Mouse (Mus musculus): ENCODE results near the gene Cry2. TPM values are rescaled to one million over a fixed set of nuclear protein-coding genes. Genes with fewer than 3 reads are reported as not detected.
"Not testable (repeated sequence)": the region's sequence is repeated elsewhere in the genome, so short reads cannot be mapped to it uniquely, and the experiment has no call there.

Cry2 gene
- polyA plus RNA-seq, 1 experiment from 2014 or later = 53.4 TPM

DNA sequence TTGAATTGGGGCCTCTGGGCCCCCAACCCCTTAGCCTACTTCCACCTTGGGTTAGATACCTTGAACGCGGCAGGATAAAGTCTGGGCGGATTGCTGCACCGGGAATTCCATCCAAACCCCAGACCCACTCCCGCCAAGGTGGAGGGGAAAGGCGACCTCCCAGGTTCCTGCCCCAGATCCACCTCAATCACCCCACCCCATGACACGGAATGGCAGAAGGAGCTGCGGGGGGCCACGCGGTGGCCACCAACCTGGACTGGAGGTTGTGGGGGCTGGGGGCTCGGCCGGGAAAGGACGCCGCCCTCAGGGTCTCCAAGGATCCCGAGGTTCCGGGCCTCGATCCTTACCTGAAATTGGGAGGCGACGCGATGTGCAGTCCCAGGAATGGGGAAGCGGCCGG, 33.2 kb downstream of the Cry2 start:
- H3K27ac ChIP-seq (ENCODE audit: low read length) = peak overlapping the region; percentile 82
- peak; percentile 9 for ATAC-seq
- peak overlapping the region; percentile 98 for H3K9ac ChIP-seq (ENCODE audit: low read depth, low read length)
- H3K27me3 ChIP-seq (ENCODE audit: control insufficient read depth, insufficient read depth, low read depth, low read length) = no peaks in the 10 kb centered on the region
- H3K4me2 ChIP-seq (ENCODE audit: low read length) = peak overlapping the region; percentile 83
- H3K9me3 ChIP-seq (replicated peaks; ENCODE audit: control insufficient read depth, low read length, poor library complexity, severe bottlenecking) = no peaks in the 10 kb centered on the region
- peak overlapping the region; percentile 89 for H3K4me3 ChIP-seq (ENCODE audit: low read depth, low read length)
- H3K4me1 ChIP-seq (ENCODE audit: control insufficient read depth, insufficient read depth, low read length) = peaks cover 27% of the 10 kb centered on the region
- peaks cover 8% of the 10 kb centered on the region; the same call in 1 of the 2 replicates for H3K36me3 ChIP-seq (ENCODE audit: control insufficient read depth, insufficient read depth, low read length)
- WGBS = under 1% methylated on average over 22 of the region's 22 CpGs

DNA sequence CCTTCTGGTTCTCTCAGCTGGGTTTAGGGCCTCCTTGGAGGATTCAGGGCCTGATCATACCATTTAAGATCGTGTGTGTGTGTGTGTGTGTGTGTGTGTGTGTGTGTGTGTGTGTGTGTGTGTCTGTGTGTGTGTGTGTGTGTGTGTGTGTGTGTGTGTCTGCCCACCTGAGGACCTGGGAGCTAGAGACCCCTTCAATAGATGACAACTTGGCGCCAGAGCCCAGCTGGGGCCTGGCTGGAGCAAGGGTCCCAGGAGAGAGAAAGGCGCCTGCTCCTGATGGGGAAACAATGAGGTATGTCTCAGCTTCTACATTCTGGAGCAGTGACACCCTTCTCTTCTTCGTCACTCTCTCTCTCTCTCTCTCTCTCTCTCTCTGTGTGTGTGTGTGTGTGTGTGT, 34.0 kb downstream of the Cry2 start:
- Histone ChIP-seq H3K27ac (ENCODE audit: low read length) (peak overlapping the region; percentile 82), H3K4me3 (ENCODE audit: low read depth, low read length) (peak overlapping the region; percentile 89), H3K4me1 (ENCODE audit: control insufficient read depth, insufficient read depth, low read length) (peaks cover 27% of the 10 kb centered on the region), H3K4me2 (ENCODE audit: low read length) (peak overlapping the region; percentile 83), H3K9ac (ENCODE audit: low read depth, low read length) (peak overlapping the region; percentile 98)
- not testable (repeated sequence) for H3K27me3 ChIP-seq (ENCODE audit: control insufficient read depth, insufficient read depth, low read depth, low read length); H3K36me3 ChIP-seq (ENCODE audit: control insufficient read depth, insufficient read depth, low read length); H3K9me3 ChIP-seq (replicated peaks; ENCODE audit: control insufficient read depth, low read length, poor library complexity, severe bottlenecking); ATAC-seq
- 21% methylated on average over 3 of the region's 4 CpGs for WGBS

DNA sequence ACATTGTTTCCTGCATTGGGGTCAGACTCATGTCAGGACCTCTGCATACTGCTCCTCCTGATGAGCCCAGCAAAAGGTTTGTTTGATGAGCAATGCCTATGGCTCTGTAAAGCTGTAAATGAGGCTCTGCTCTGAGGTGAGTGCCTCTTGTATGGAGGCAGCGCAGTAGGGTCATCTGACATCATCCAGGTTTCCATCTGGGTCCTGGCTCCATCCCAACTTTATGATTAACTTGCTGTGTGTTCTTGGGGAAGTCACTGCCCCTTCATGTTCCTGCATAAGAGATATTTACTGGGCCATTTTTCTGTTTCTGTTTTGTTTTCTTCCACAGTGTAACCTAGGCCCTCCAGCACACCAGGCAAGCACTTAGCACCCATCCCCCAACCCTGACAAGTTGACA, 36.4 kb downstream of the Cry2 start:
- Histone ChIP-seq H3K9ac (ENCODE audit: low read depth, low read length) (no peak overlapping the region), H3K36me3 (ENCODE audit: control insufficient read depth, insufficient read depth, low read length) (no peaks in the 10 kb centered on the region), H3K4me3 (ENCODE audit: low read depth, low read length) (no peak overlapping the region), H3K27me3 (ENCODE audit: control insufficient read depth, insufficient read depth, low read depth, low read length) (no peaks in the 10 kb centered on the region), H3K9me3 (replicated peaks; ENCODE audit: control insufficient read depth, low read length, poor library complexity, severe bottlenecking) (no peaks in the 10 kb centered on the region), H3K27ac (ENCODE audit: low read length) (no peak overlapping the region), H3K4me2 (ENCODE audit: low read length) (peak overlapping the region; percentile 33; the same call in 1 of the 2 replicates), H3K4me1 (ENCODE audit: control insufficient read depth, insufficient read depth, low read length) (peaks cover 37% of the 10 kb centered on the region)
- no peak for ATAC-seq
- 95% methylated on average over 1 of the region's 1 CpGs for WGBS

DNA sequence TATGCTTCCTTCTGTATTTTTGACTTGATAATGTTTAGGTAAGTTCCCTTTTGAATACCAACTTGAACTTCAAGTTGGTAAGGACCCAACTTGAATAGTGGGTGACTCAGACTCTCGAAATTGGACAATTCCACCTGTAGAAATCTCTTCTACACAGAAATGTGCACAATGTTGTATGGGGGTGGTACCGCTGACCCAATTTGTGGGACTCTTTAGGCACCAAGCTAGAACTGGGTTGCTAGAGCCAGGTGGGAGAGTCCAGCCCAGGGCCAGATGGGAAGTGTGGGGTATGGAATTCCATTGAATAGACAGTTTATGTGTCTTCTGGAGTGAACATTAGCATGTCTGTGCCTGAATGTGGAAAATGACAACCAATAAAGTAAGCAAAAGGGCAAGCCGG, 38.3 kb downstream of the Cry2 start:
- no peak overlapping the region for H3K4me2 ChIP-seq (ENCODE audit: low read length)
- H3K4me1 ChIP-seq (ENCODE audit: control insufficient read depth, insufficient read depth, low read length) = peaks cover 47% of the 10 kb centered on the region
- no peaks in the 10 kb centered on the region for H3K27me3 ChIP-seq (ENCODE audit: control insufficient read depth, insufficient read depth, low read depth, low read length)
- H3K36me3 ChIP-seq (ENCODE audit: control insufficient read depth, insufficient read depth, low read length) = no peaks in the 10 kb centered on the region
- no peak overlapping the region for H3K27ac ChIP-seq (ENCODE audit: low read length)
- WGBS = 95% methylated on average over 3 of the region's 3 CpGs
- H3K4me3 ChIP-seq (ENCODE audit: low read depth, low read length) = no peak overlapping the region
- no peaks in the 10 kb centered on the region for H3K9me3 ChIP-seq (replicated peaks; ENCODE audit: control insufficient read depth, low read length, poor library complexity, severe bottlenecking)
- no peak overlapping the region for H3K9ac ChIP-seq (ENCODE audit: low read depth, low read length)
- ATAC-seq = no peak

DNA sequence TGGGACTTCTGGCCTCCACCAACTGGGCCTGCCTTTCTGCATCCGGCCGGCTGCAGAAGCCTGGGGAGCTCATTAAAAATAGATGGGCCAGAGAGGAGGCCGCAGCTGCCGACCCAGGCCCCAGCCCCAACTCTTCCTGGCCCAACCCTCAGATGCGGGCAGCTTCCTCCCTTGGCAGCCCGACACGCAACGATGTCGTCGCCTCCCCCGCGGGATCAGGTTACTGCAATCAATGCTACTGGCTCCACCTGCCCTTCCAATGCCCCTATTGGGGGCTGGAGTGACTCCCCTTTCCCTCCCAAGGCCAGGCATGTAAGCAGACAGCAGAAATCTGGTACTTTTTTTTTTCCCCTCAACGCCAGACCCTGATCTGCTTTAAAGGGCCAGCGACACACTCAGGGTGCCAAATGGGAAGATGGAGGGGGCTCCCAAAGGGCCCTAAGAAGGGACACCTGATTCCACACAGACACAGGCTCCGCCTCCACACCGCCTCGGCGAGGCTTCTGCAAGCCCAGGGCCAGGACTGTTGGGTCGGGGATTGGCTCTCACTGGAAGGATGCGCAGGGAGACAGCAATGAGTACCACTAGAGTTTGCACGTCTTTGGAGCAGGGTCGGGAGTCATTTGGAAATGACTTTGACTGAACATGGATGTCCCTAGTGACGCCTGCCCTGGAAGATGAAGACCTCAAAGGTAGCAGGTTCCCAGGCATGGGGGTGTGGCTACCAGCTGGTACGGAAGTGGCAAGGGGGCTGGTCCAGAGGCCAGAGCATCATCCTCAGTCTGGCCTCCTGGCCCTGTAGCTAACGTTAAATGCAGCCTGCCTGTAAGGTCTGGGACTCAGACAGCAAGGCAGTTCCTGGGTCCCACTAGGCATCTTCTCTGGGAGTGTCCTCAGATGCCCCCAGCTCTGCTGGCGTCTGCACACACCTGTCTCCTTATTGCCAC, 41.3 kb downstream of the Cry2 start:
- no peak for ATAC-seq

DNA sequence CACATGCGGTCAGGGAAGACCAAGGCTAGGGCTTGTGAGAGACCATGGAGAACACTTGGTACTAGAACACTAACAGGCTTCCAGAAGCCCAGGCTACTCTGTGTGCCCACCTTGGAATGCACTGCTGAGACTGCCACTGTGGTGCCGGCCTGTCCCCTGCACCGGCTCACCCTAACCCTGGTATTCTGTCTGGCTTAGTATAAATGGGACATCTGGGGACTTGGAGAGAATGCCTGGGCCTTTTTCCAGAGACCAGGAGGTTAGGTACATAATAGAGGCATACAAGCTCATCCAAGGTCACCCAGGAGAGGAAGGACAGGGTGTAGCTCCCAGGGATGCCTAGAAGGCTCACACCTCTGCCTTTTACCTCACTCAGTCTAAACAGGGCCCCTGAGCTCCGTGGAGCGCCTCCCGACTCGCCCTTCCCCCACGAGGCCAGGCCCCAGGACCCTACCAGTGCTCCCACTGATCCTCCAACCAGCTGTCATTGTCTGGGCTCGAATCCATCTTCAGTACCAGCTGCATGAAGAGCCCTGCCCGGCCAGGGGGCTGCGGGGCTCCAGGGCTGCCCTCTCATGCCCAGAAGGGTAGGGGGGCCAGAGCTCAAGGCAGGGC, 42.0 kb downstream of the Cry2 start:
- Histone ChIP-seq H3K4me2 (ENCODE audit: low read length) (peak overlapping the region; percentile 57), H3K4me1 (ENCODE audit: control insufficient read depth, insufficient read depth, low read length) (peaks cover 45% of the 10 kb centered on the region), H3K27me3 (ENCODE audit: control insufficient read depth, insufficient read depth, low read depth, low read length) (no peaks in the 10 kb centered on the region), H3K4me3 (ENCODE audit: low read depth, low read length) (peak overlapping the region; percentile 31), H3K9me3 (replicated peaks; ENCODE audit: control insufficient read depth, low read length, poor library complexity, severe bottlenecking) (no peaks in the 10 kb centered on the region), H3K36me3 (ENCODE audit: control insufficient read depth, insufficient read depth, low read length) (peaks cover 5% of the 10 kb centered on the region), H3K27ac (ENCODE audit: low read length) (peak overlapping the region; percentile 62), H3K9ac (ENCODE audit: low read depth, low read length) (peak overlapping the region; percentile 59)
- 14% methylated on average over 10 of the region's 11 CpGs for WGBS
- no peak for ATAC-seq

More for the DNA sequence above, 41.3 kb downstream of the Cry2 start:
- Histone ChIP-seq H3K27ac (ENCODE audit: low read length) (peak overlapping the region; percentile 62), H3K36me3 (ENCODE audit: control insufficient read depth, insufficient read depth, low read length) (no peaks in the 10 kb centered on the region), H3K4me1 (ENCODE audit: control insufficient read depth, insufficient read depth, low read length) (peaks cover 48% of the 10 kb centered on the region), H3K9me3 (replicated peaks; ENCODE audit: control insufficient read depth, low read length, poor library complexity, severe bottlenecking) (no peaks in the 10 kb centered on the region), H3K27me3 (ENCODE audit: control insufficient read depth, insufficient read depth, low read depth, low read length) (no peaks in the 10 kb centered on the region), H3K9ac (ENCODE audit: low read depth, low read length) (peak overlapping the region; percentile 59), H3K4me3 (ENCODE audit: low read depth, low read length) (peak overlapping the region; percentile 31), H3K4me2 (ENCODE audit: low read length) (peak overlapping the region; percentile 57)
- WGBS = 7% methylated on average over 26 of the region's 26 CpGs

DNA sequence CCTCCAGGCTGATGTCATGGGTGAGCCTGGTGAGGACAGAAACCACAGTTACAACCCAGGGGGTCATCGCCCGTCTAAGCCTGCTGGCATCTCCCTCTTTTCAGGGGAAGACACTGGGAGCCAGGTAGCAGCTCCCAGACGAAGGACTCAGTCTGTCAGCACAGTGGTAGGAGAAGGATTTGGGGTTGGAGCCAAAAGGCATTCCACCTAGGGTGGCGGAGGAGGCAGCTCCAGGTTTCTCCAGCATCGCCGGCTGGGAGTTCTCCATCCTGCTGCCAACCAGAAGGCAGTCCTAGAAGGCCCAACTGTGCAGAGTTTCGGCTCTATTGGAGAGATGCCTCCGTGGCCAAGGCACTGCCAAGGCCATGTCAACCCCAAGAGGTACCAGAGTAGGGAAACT, 42.7 kb downstream of the Cry2 start:
- Histone ChIP-seq H3K4me2 (ENCODE audit: low read length) (no peak overlapping the region), H3K36me3 (ENCODE audit: control insufficient read depth, insufficient read depth, low read length) (peaks cover 12% of the 10 kb centered on the region), H3K9ac (ENCODE audit: low read depth, low read length) (no peak overlapping the region), H3K4me1 (ENCODE audit: control insufficient read depth, insufficient read depth, low read length) (peaks cover 45% of the 10 kb centered on the region), H3K27me3 (ENCODE audit: control insufficient read depth, insufficient read depth, low read depth, low read length) (no peaks in the 10 kb centered on the region), H3K27ac (ENCODE audit: low read length) (no peak overlapping the region), H3K4me3 (ENCODE audit: low read depth, low read length) (no peak overlapping the region), H3K9me3 (replicated peaks; ENCODE audit: control insufficient read depth, low read length, poor library complexity, severe bottlenecking) (no peaks in the 10 kb centered on the region)
- ATAC-seq = no peak
- WGBS = 90% methylated on average over 8 of the region's 8 CpGs

DNA sequence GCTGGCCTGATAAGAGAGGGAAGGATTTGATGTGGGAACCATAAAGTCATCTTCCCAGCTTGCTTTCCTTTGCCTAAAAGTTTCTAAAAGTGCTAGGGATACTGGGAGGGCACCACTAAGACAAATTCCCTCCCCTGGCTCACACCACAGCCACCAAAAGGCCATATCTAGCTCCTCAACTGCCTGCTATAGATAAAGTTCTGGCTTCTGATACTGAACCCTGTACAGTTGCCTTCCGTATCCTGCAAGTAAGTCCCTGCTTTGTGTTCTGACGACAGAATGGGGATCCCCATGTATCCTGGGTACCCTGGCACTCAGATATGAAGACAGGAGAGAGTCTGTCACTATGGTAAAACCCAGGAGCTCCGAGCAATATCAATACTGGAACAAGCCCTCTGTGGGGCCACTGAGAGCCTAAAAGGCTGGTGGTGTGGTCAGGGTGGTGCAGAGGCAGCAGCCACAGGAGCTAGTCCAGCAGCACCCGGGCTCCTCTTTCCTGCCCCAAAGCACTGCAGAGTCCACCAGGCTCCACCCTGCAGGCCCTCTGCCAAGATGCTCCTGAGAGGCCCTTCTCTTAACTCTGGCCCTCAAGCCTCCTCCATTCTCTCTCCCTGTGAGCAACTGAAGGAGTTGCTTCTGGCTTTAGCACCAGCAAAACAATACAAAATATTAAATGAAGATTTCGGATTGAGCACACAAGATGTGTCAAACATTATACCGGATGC, 43.5 kb downstream of the Cry2 start:
- no peaks in the 10 kb centered on the region for H3K9me3 ChIP-seq (replicated peaks; ENCODE audit: control insufficient read depth, low read length, poor library complexity, severe bottlenecking)
- peaks cover 19% of the 10 kb centered on the region for H3K36me3 ChIP-seq (ENCODE audit: control insufficient read depth, insufficient read depth, low read length)
- ATAC-seq = no peak
- no peak overlapping the region; the same call in 1 of the 2 replicates for H3K4me2 ChIP-seq (ENCODE audit: low read length)
- peak overlapping the region; percentile 94 for H3K27ac ChIP-seq (ENCODE audit: low read length)
- no peak overlapping the region for H3K4me3 ChIP-seq (ENCODE audit: low read depth, low read length)
- H3K4me1 ChIP-seq (ENCODE audit: control insufficient read depth, insufficient read depth, low read length) = peaks cover 45% of the 10 kb centered on the region
- H3K9ac ChIP-seq (ENCODE audit: low read depth, low read length) = no peak overlapping the region
- 74% methylated on average over 6 of the region's 6 CpGs for WGBS
- no peaks in the 10 kb centered on the region for H3K27me3 ChIP-seq (ENCODE audit: control insufficient read depth, insufficient read depth, low read depth, low read length)

Measured in midbrain, embryonic 16.5 days (tissue).